Mouse (Mus musculus) frontal cortex, postnatal 10 days (tissue): ENCODE results near the gene Nrf1.

Experiments
- DNase-seq, 2 experiments: peaks; one replicate each; pipeline ENCODE4 v3.0.0; 2022; ENCODE audit warnings: low spot score in 2 of 2, mixed read lengths in 1 of 2

Gene Nrf1

GRCm38 (mm10) chr6:30047271-30048162 is at the start of gene Nrf1:
TSS of gene Nrf1 (plus strand) at chr6:30047988.
- peak; percentile 87 to 92 for DNase-seq

DNA sequence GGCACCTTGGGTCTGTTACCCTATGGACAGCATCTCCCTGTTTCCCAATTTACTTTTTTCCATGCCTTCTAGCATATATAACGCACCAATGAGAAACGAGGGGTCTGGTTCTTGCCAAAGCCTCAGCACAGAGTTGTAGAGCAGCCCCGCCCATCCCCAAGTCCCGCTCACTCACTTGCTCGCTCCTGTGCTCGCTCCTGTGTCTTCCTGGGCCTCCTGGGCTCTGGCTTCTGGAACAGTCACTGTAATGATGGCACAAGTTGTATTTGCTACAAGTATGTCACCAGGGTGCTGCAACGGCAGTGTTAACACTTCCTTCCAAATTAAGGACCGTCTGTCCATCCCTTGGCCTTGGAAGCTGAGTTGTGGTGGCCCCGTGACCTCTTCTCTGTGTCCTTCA is 49.6 kb upstream of the Nrf1 start:
- DNase-seq: no peak

DNA sequence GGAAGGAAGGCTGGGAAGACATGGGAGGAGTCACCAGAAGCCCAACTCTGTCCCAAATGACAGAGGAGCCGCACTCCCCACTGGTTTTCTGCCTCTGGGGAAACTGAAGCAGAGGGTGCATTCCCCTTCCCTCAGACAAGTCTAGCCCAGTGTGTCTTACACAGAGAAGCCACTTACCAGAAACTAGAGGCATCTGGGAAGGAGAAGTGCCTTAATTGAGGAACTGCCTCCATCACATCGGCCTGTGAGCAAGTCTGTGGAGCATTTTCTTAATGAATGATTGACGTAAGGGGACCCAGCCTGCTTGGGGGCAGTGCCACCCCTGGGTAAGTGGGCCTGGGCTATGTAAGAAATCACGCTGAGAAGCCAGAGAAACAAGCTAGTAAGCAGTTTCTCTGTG is 49.0 kb upstream of the Nrf1 start:
- DNase-seq: no peak

GRCm38 (mm10) chr6:30002628-30003027 is 45.2 kb upstream of the Nrf1 start:
- no peak for DNase-seq

DNA sequence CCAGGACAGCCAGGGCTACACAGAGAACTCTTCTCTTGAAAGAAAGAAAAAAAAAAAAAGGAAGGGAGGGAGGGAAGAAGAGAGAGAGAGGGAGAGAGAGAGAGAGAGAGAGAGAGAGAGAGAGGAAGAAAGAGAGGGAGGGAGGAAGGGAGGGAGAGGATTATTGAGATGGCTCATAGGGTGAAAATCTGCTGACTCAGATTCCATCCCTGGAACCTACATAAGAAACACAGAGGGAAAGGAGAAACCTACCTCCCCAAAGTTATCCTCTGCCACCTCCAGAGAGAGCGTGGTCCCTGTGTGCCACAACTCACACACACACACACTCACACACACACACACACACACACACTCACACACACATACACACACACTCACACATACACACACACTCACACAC is 41.9 kb upstream of the Nrf1 start:
- no peak for DNase-seq

DNA sequence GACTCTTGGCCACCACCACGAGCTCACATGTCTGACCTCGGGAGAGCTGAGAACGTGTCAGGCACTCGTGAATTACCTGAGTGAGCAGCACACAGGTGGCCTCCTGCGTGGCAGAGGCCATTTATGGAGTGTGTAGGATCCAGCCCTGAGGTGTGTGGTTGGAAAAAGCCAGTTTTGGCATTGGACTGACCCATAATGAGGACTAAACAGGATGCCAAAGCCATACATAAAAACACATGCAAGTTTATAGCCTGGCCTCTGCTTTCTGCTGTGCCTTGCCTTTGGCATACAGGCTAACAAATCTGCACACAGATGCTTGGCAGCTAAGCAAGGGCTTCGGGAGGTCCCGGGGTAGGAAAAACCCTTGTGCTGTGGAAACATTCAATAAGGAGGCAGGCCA is 38.6 kb upstream of the Nrf1 start:
- no peak for DNase-seq

GRCm38 (mm10) chr6:30013520-30013919 is 34.3 kb upstream of the Nrf1 start:
- DNase-seq: no peak

- no peak for DNase-seq
Measured at GRCm38 (mm10) chr6:30014187-30014864, 33.5 kb upstream of the Nrf1 start.

DNA sequence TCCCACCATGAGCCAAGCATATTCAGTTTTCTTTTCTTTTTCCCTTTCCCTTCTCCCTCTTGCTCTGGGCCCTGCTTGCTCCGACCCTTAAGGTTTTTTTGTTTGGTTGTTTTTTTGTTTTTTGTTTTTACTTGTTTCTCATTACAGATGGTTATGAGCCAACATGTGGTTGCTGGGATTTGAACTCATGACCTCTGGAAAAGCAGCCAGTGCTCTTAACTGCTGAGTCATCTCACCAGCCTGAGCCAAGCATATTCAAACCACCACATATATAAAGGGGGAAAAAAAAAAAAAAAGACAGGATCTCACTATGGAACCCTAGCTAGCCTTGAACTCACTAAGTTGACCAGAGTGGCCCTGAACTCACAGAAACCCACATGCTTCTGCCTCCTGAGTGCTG is 26.5 kb upstream of the Nrf1 start:
- DNase-seq: no peak

GRCm38 (mm10) chr6:30021656-30022055 is 26.1 kb upstream of the Nrf1 start:
- DNase-seq: no peak

GRCm38 (mm10) chr6:30026799-30027198 is 21.0 kb upstream of the Nrf1 start:
- no peak for DNase-seq

DNA sequence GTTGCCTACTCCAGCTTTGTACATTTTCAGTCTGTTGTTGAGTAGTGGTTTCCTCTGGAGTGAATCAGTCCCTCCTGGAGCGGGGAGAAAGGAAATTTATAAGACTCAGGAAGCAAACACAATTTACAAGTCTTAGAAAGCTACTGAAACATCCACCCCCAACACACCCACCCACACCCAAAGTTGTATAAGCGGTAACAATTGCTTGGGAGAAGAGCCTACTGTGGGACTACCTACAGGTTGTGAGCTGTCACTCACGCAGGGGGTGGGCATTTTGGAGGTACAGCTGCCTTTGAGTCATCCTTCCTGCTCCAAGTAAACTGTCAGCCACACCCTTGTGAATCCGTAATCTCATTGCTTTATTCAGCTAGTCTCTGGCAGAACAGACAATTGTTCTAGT is 19.4 kb upstream of the Nrf1 start:
- no peak for DNase-seq

GRCm38 (mm10) chr6:30035112-30035511 is 12.7 kb upstream of the Nrf1 start:
- DNase-seq: no peak

GRCm38 (mm10) chr6:30041498-30041897 is 6.3 kb upstream of the Nrf1 start:
- no peak for DNase-seq

DNA sequence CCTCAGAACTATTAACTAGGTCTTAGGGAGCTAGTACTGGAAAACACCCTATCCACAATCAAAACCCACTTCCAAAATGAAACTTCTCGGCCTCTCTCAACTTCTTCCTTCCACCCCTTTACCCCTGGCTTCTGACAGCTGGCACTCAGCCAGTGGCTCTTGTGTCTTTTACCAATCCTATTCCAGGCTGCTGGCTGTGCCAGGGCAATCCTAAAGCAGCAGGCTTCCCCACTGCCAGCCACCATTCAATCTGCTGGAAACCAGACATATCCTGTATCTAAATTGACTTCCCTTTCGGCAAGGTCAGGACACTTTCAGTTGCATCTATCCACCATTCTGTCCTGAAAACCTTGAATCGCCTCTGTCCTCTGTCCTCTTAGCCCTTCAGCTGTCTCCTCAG is 5.3 kb upstream of the Nrf1 start:
- no peak for DNase-seq

DNA sequence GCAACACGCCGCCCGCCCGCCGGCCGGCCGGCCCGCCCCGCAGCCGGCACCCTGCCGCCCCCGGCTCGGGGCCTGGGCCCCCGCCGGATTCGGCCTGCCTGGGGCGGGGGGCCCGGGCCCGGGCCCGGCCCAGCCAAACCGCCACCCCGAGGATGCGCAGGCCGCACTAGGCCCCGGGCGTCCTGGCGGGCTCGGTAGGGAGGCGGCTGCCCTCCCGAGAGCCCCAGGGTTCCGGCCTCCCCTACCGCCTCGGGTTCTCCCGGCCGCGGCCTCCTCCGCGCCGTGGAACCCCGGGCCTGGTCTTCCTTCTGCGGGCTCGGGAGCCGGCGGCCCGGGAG is 344 bp downstream of the Nrf1 start:
- no peak for DNase-seq

DNA sequence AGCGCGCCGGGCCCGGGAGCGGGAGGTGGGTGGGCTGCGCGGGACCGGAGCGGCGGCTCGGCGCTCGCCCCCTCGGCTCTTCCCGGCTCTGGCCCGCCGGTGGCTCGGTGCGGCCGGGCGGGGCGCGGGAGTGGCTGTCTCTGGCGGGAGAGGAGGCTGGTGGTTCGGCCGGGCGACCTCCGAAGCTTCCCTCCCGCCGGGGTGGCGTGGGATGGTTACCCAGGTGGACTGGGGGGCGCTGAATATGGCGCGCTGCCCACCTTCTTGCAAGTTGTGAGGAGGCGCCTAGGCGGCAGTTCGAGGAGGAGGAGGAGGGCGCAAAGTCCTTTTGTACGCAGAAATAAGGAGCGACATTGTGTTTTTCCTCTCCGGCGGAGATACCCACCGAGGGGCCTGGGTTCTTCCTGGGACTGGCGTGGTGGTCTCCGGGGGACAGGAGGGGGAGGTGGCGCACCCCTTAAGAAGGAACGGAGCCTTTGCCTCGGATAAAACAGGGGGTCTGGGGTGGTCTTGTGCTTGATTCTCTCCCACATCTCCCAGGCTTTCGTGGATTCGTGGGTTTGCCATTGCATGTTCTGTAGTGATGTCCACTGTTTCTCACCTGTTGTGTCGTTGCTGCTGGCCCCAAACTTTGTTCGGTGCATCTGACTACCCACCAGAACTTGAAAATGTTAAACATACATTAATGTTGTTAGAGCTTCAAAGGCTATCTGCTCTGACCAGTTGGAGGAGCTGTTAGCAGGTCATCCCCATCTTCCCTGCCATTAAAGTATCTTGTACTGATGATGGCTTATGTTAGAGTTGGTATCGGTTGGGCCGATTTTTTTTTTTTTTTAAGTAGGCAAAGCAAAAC is 939 bp downstream of the Nrf1 start:
- DNase-seq: peak; percentile 66 to 67

- no peak for DNase-seq
Measured at GRCm38 (mm10) chr6:30053116-30053515, 5.3 kb downstream of the Nrf1 start.

- DNase-seq: no peak
Measured at GRCm38 (mm10) chr6:30062544-30062943, 14.8 kb downstream of the Nrf1 start.

- DNase-seq: no peak
Measured at GRCm38 (mm10) chr6:30065369-30065768, 17.6 kb downstream of the Nrf1 start.

DNA sequence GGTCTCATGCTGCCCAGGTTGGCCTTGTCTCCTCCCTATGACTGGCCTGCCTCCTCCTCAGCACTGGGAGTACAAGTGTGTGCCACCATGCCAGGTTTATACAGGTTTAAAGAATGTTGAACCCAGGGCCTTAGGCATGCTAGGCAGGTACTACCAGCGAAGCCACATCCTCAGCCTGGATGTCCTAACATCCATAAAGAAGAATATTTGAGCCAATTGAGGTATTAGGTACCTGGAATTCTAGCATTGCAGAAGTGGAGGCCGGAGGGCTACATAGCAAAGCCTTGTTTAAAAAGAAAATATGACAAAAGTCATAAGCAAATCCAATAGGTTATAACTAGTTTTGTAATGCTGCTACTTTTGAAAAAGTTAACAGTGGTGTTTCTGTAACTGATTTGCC is 19.0 kb downstream of the Nrf1 start:
- no peak for DNase-seq

DNA sequence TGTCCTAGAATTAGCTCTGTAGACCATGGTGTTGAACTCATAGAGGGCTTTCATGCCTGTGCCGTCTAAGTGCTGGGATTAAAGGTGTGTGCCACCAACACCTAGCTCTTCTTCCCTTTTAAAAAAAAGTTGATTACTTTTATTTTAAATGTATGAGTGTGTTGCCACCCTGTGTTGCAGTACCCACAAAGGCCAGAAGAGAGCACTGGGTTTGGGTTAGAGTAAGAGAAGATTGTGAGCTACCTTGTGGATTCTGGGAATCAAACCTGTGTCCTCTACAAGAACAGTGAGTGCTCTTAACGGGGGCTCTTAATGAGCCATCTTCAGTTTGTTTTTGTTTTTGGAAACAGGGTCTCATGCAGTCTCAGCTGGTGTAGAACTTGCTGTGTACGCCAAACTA is 24.7 kb downstream of the Nrf1 start:
- no peak for DNase-seq
